Mouse (Mus musculus) large intestine, adult 2 months (tissue): ENCODE measurements around the gene Gm44511. TPM values are rescaled to one million over a fixed set of nuclear protein-coding genes. Genes with fewer than 3 reads are reported as not detected.

Experiments used
- polyA plus RNA-seq: library from polyadenylated mRNA; depleted of rRNA; stranded (reverse); fragments of >200 nt; gene quantifications from 2 replicates; pipeline ENCODE4 v1.2.3, GENCODE M21; 2012; rRNA removed

Gm44511 gene
- polyA plus RNA-seq, 1 experiment: 1.6 TPM

Other genes starting within 250 kb of the Gm44511 start
- 0.24 and 0.71 TPM in 2 replicates for gene A2ml1, start 244.7 kb downstream of the Gm44511 start, polyA plus RNA-seq
- 0.30 and 0.41 TPM in 2 replicates for gene Klrb1a, start 202.8 kb downstream of the Gm44511 start, polyA plus RNA-seq
- gene Clec2h, start 163.9 kb downstream of the Gm44511 start, polyA plus RNA-seq: 252 and 368 TPM in 2 replicates
- gene Klrb1, start 103.3 kb downstream of the Gm44511 start, polyA plus RNA-seq: 0.26 and 0.27 TPM in 2 replicates
- gene Klrb1c, start 37.1 kb downstream of the Gm44511 start, polyA plus RNA-seq: 0.21 and 0.31 TPM in 2 replicates
- gene Klrb1b, start within 50 bp of the Gm44511 start, polyA plus RNA-seq: 0.79 and 0.93 TPM in 2 replicates
- 0.25 and 0.59 TPM in 2 replicates for gene Clec2i, start 61.3 kb upstream of the Gm44511 start, polyA plus RNA-seq
- 2.2 and 2.6 TPM in 2 replicates for gene BC035044, start 64.8 kb upstream of the Gm44511 start, polyA plus RNA-seq
- 0.21 TPM in 1 of 2 replicates, not detected in the other for gene Clec2g, start 108.1 kb upstream of the Gm44511 start, polyA plus RNA-seq
- 0.19 and 1.2 TPM in 2 replicates for gene Klrb1f, start 219.6 kb upstream of the Gm44511 start, polyA plus RNA-seq